Comparison of ENCODE assay signal across 7 mouse cellular contexts in genomic region chr17:25867509-25867835, GRCm38 (mm10). TPM values are rescaled to one million over a fixed set of nuclear protein-coding genes. Genes with fewer than 3 reads are reported as not detected.
DNase-seq lines count a peak whose midpoint lies in the region; ATAC-seq and TF ChIP-seq lines count a peak whose summit lies in the region.

No protein-coding gene starts in this region.

- TF ChIP-seq EP300 in liver, embryonic 14.5 days (IDR thresholded peaks at IDR 0.05; ENCODE audit: low read depth) = no peak

- H3ac ChIP-seq in C2C12 (ENCODE audit: control insufficient read depth, insufficient read length, low read depth) = peak overlapping the region; percentile 47

- ATAC-seq in forebrain, embryonic 13.5 days = no peak
- peak; percentile 41 for ATAC-seq in liver, embryonic 14.5 days (ENCODE audit: insufficient read depth)

- H3K9ac ChIP-seq in forebrain, embryonic 13.5 days = peak overlapping the region; percentile 76; the same call in 1 of the 2 replicates
- peak overlapping the region; percentile 60 for H3K9ac ChIP-seq in liver, embryonic 14.5 days (replicated peaks)

- no peaks in the 10 kb centered on the region for H3K27me3 ChIP-seq in C2C12 (ENCODE audit: control insufficient read depth, insufficient read depth, insufficient read length)
- H3K27me3 ChIP-seq in forebrain, embryonic 13.5 days = no peaks in the 10 kb centered on the region
- H3K27me3 ChIP-seq in liver, embryonic 14.5 days (ENCODE audit: control insufficient read depth, insufficient read depth, low read length) = no peaks in the 10 kb centered on the region

- 17% methylated on average over 7 of the region's 7 CpGs for WGBS in forebrain, embryonic 13.5 days
- WGBS in liver, embryonic 14.5 days (ENCODE audit: insufficient replicate concordance) = 4% methylated on average over 7 of the region's 7 CpGs

- peaks cover 16% of the 10 kb centered on the region for H3K4me1 ChIP-seq in forebrain, embryonic 13.5 days
- peaks cover 0 to 15% of the 10 kb centered on the region in 2 experiments; a peak in 3 of 4 replicates for H3K4me1 ChIP-seq in liver, embryonic 14.5 days (replicated peaks; ENCODE audit: control insufficient read depth in 2 of 2, insufficient read depth in 2 of 2, low read length in 1 of 2)

- no peak for TF ChIP-seq CTCF in C2C12 (IDR thresholded peaks at IDR 0.05; ENCODE audit: control insufficient read depth, insufficient read depth, insufficient read length)
- TF ChIP-seq CTCF in liver, embryonic 14.5 days (IDR thresholded peaks at IDR 0.05; ENCODE audit: low read depth) = no peak

- no peaks in the 10 kb centered on the region for H3K9me3 ChIP-seq in forebrain, embryonic 13.5 days (replicated peaks)
- no peaks in the 10 kb centered on the region for H3K9me3 ChIP-seq in liver, embryonic 14.5 days (ENCODE audit: control insufficient read depth, low read length)

- peak overlapping the region; percentile 99 for H3K4me2 ChIP-seq in forebrain, embryonic 13.5 days
- H3K4me2 ChIP-seq in liver, embryonic 14.5 days (ENCODE audit: low read depth) = peak overlapping the region; percentile 85

- peak overlapping the region; percentile 45 for H3K4me3 ChIP-seq in C2C12 (ENCODE audit: insufficient read depth, poor library complexity, severe bottlenecking)
- H3K4me3 ChIP-seq in forebrain, embryonic 13.5 days = peak overlapping the region; percentile 74
- peak overlapping the region; percentile 54 to 77 for H3K4me3 ChIP-seq in liver, embryonic 14.5 days (ENCODE audit: insufficient read depth in 1 of 2, low read depth in 2 of 2, low read length in 2 of 2)

- no peaks in the 10 kb centered on the region for H3K36me3 ChIP-seq in C2C12 (ENCODE audit: control insufficient read depth, insufficient read depth)
- no peaks in the 10 kb centered on the region for H3K36me3 ChIP-seq in forebrain, embryonic 13.5 days (ENCODE audit: poor library complexity, severe bottlenecking)
- no peaks in the 10 kb centered on the region; the same call in 1 of the 2 replicates for H3K36me3 ChIP-seq in liver, embryonic 14.5 days (replicated peaks; ENCODE audit: control insufficient read depth, insufficient read depth, low read depth)

- H3K27ac ChIP-seq in forebrain, embryonic 13.5 days = no peak overlapping the region
- peak overlapping the region; percentile 32 for H3K27ac ChIP-seq in liver, embryonic 14.5 days

- H3K79me3 ChIP-seq in C2C12 (ENCODE audit: low read depth) = no peaks in the 10 kb centered on the region

- DNase-seq in A20 (ENCODE audit: low read depth, low spot score) = peak; percentile 29
- no peak for DNase-seq in liver, embryonic 14.5 days (ENCODE audit: low read depth in 3 of 3, low spot score in 3 of 3)
- DNase-seq in thymus, postnatal 25 days = peak; percentile 45
- no peak for DNase-seq in urinary bladder, postnatal 10 days (ENCODE audit: low spot score)
- DNase-seq in frontal cortex, adult 2 months (ENCODE audit: extremely low spot score in 1 of 2, low spot score in 1 of 2) = no peak

- H3K79me2 ChIP-seq in C2C12 (ENCODE audit: control insufficient read depth, insufficient read depth) = peaks cover 9% of the 10 kb centered on the region

TF ChIP-seq in C2C12, 6 proteins besides CTCF, POLR2A, EP300 and RAD21:
- TF ChIP-seq MYOG (IDR thresholded peaks at IDR 0.05; ENCODE audit: control insufficient read depth, extremely low read depth, insufficient read length) = no peak
- TF ChIP-seq FOSL1 (IDR thresholded peaks at IDR 0.05; ENCODE audit: insufficient read depth, low read length, poor library complexity, severe bottlenecking) = no peak
- no peak for TF ChIP-seq USF1 (IDR thresholded peaks at IDR 0.05; ENCODE audit: low read depth)
- TF ChIP-seq CEBPB (IDR thresholded peaks at IDR 0.05; ENCODE audit: low read depth) = no peak
- TF ChIP-seq MYOD1 (IDR thresholded peaks at IDR 0.05; ENCODE audit: control insufficient read depth, insufficient read length, low read depth) = no peak
- no peak for TF ChIP-seq MAX (IDR thresholded peaks at IDR 0.05)
TF ChIP-seq in C2C12: peak in this region for 0.

RNA-seq across cellular contexts. Expression of gene Mcrip2, which starts 1.1 kb away (rescaled TPM):
- polyA plus RNA-seq in C2C12 (2012; fragmentation: generic; extraction: Trizol) = 36.3 TPM
- polyA plus RNA-seq in forebrain, embryonic 13.5 days (2015; fragmentation: Nextera tagmentation; extraction: Ambion mirVana) = 12.9 and 13.6 TPM in 2 replicates
- polyA plus RNA-seq in liver, embryonic 14.5 days (2012; rRNA removed) = 22.1 and 23.1 TPM in 2 replicates
- polyA plus RNA-seq in liver, embryonic 14.5 days (2014; fragmentation: Nextera tagmentation; extraction: Ambion mirVana) = 44.0 and 44.9 TPM in 2 replicates
- 28.8 and 34.5 TPM in 2 replicates for polyA plus RNA-seq in frontal cortex, adult 2 months (2012; rRNA removed)

RNA-seq across cellular contexts. Expression of gene Wdr90, which starts 6.2 kb away (rescaled TPM):
- polyA plus RNA-seq in C2C12 (2012; fragmentation: generic; extraction: Trizol) = 16.7 TPM
- polyA plus RNA-seq in forebrain, embryonic 13.5 days (2015; fragmentation: Nextera tagmentation; extraction: Ambion mirVana) = 24.9 and 28.5 TPM in 2 replicates
- 18.1 and 19.6 TPM in 2 replicates for polyA plus RNA-seq in liver, embryonic 14.5 days (2012; rRNA removed)
- 7.5 and 11.1 TPM in 2 replicates for polyA plus RNA-seq in liver, embryonic 14.5 days (2014; fragmentation: Nextera tagmentation; extraction: Ambion mirVana)
- polyA plus RNA-seq in frontal cortex, adult 2 months (2012; rRNA removed) = 33.6 and 39.7 TPM in 2 replicates

RNA-seq across cellular contexts. Expression of gene Mettl26, which starts 7.4 kb away (rescaled TPM):
- 25.0 TPM for polyA plus RNA-seq in C2C12 (2012; fragmentation: generic; extraction: Trizol)
- polyA plus RNA-seq in forebrain, embryonic 13.5 days (2015; fragmentation: Nextera tagmentation; extraction: Ambion mirVana) = 62.5 and 67.1 TPM in 2 replicates
- 45.3 and 47.6 TPM in 2 replicates for polyA plus RNA-seq in liver, embryonic 14.5 days (2012; rRNA removed)
- polyA plus RNA-seq in liver, embryonic 14.5 days (2014; fragmentation: Nextera tagmentation; extraction: Ambion mirVana) = 46.5 and 50.3 TPM in 2 replicates
- 74.9 and 79.9 TPM in 2 replicates for polyA plus RNA-seq in frontal cortex, adult 2 months (2012; rRNA removed)

RNA-seq across cellular contexts. Expression of gene Wfikkn1, which starts 13.2 kb away (rescaled TPM):
- polyA plus RNA-seq in C2C12 (2012; fragmentation: generic; extraction: Trizol) = 0.34 TPM
- polyA plus RNA-seq in forebrain, embryonic 13.5 days (2015; fragmentation: Nextera tagmentation; extraction: Ambion mirVana) = 0.76 and 0.77 TPM in 2 replicates
- 0.54 and 0.71 TPM in 2 replicates for polyA plus RNA-seq in liver, embryonic 14.5 days (2012; rRNA removed)
- polyA plus RNA-seq in liver, embryonic 14.5 days (2014; fragmentation: Nextera tagmentation; extraction: Ambion mirVana) = 0.52 and 0.67 TPM in 2 replicates
- polyA plus RNA-seq in frontal cortex, adult 2 months (2012; rRNA removed) = 0.61 and 0.64 TPM in 2 replicates

RNA-seq across cellular contexts. Expression of gene Rhot2, which starts 22.8 kb away (rescaled TPM):
- 33.9 TPM for polyA plus RNA-seq in C2C12 (2012; fragmentation: generic; extraction: Trizol)
- polyA plus RNA-seq in forebrain, embryonic 13.5 days (2015; fragmentation: Nextera tagmentation; extraction: Ambion mirVana) = 16.2 and 17.6 TPM in 2 replicates
- 33.3 and 34.7 TPM in 2 replicates for polyA plus RNA-seq in liver, embryonic 14.5 days (2012; rRNA removed)
- 4.2 and 5.3 TPM in 2 replicates for polyA plus RNA-seq in liver, embryonic 14.5 days (2014; fragmentation: Nextera tagmentation; extraction: Ambion mirVana)
- polyA plus RNA-seq in frontal cortex, adult 2 months (2012; rRNA removed) = 101 and 122 TPM in 2 replicates

Comparison
In these comparisons a context has a peak if more than half of its experiments do, and no peak if none do; other contexts are left out.
1. DNase-seq: peak in A20 (single experiment) and thymus, postnatal 25 days (single experiment); none in liver, embryonic 14.5 days (0 of 3), urinary bladder, postnatal 10 days (single experiment) and frontal cortex, adult 2 months (0 of 2).
2. Peak in every context shown above with its lines, with median percentiles within 50 percentile points of each other: H3K4me3 ChIP-seq.